Comparison of ENCODE assay signal across 9 mouse cellular contexts in genomic region chr3:142321930-142322329, GRCm38 (mm10).
DNase-seq lines count a peak whose midpoint lies in the region; ATAC-seq and TF ChIP-seq lines count a peak whose summit lies in the region.
"Had no signal": no experiment of that assay in that cellular context is flagged by ENCODE, and none has a peak within 500 bp of the region (broad histone marks: within the 10 kb centered on the region; RNA-seq: fewer than 3 reads in every experiment).

No protein-coding gene starts in this region.

- peak; percentile 13 to 25 for DNase-seq in left cerebral cortex, adult 18-20 months (ENCODE audit: low spot score in 2 of 2)
- DNase-seq in left cerebral cortex, postnatal 36 days (ENCODE audit: low spot score in 2 of 2), result no peak
- peak; percentile 7 for DNase-seq in cerebellum, adult 9-10 months
- DNase-seq in heart, postnatal 10 days, result peak; percentile 81 to 86
- DNase-seq in lung, embryonic 14.5 days, result peak; percentile 56
- DNase-seq in embryonic facial prominence, embryonic 10.5 days (ENCODE audit: low spot score), result no peak
- no peak for DNase-seq in urinary bladder, adult 18-20 months (ENCODE audit: low spot score in 2 of 2)

- no peaks in the 10 kb centered on the region for H3K36me3 ChIP-seq in lung, embryonic 14.5 days (ENCODE audit: insufficient read depth)
- H3K36me3 ChIP-seq in embryonic facial prominence, embryonic 10.5 days (replicated peaks), result no peaks in the 10 kb centered on the region
- no peaks in the 10 kb centered on the region for H3K36me3 ChIP-seq in intestine, embryonic 16.5 days (ENCODE audit: control insufficient read depth, insufficient read depth, low read length)
- H3K36me3 ChIP-seq: embryonic facial prominence, embryonic 12.5 days had no signal

- no peaks in the 10 kb centered on the region for H3K27me3 ChIP-seq in lung, embryonic 14.5 days (ENCODE audit: insufficient read depth, low read length)
- H3K27me3 ChIP-seq in embryonic facial prominence, embryonic 10.5 days (replicated peaks; ENCODE audit: low read depth, poor library complexity, severe bottlenecking), result no peaks in the 10 kb centered on the region
- H3K27me3 ChIP-seq in intestine, embryonic 16.5 days (replicated peaks; ENCODE audit: control insufficient read depth, insufficient read depth, low read length), result no peaks in the 10 kb centered on the region
- H3K27me3 ChIP-seq: embryonic facial prominence, embryonic 12.5 days had no signal

- no peak overlapping the region for H3K9ac ChIP-seq in lung, embryonic 14.5 days
- H3K9ac ChIP-seq in intestine, embryonic 16.5 days (ENCODE audit: low read depth, low read length), result no peak overlapping the region
- H3K9ac ChIP-seq: embryonic facial prominence, embryonic 12.5 days had no signal

- intact Hi-C loops in left cerebral cortex, postnatal 36 days (cut with DNase I), result no loop called here
- intact Hi-C loops in heart, postnatal 10 days (cut with DNase I), result no loop called here

- H3K4me3 ChIP-seq in lung, embryonic 14.5 days (ENCODE audit: low read depth, low read length), result no peak overlapping the region
- no peak overlapping the region for H3K4me3 ChIP-seq in embryonic facial prominence, embryonic 10.5 days
- H3K4me3 ChIP-seq in intestine, embryonic 16.5 days (ENCODE audit: low read length), result no peak overlapping the region
- H3K4me3 ChIP-seq: embryonic facial prominence, embryonic 12.5 days had no signal

- H3K4me1 ChIP-seq in lung, embryonic 14.5 days (ENCODE audit: insufficient read depth), result 0 out of 2 replicates have a peak, but pooled peaks cover 2% of the 10 kb centered on the region
- peaks cover 4% of the 10 kb centered on the region; the same call in 1 of the 2 replicates for H3K4me1 ChIP-seq in embryonic facial prominence, embryonic 10.5 days
- H3K4me1 ChIP-seq in intestine, embryonic 16.5 days (ENCODE audit: control insufficient read depth, insufficient read depth, low read length), result peaks cover 3% of the 10 kb centered on the region; the same call in 1 of the 2 replicates
- H3K4me1 ChIP-seq: embryonic facial prominence, embryonic 12.5 days had no signal

- no peak overlapping the region for H3K4me2 ChIP-seq in lung, embryonic 14.5 days
- H3K4me2 ChIP-seq in intestine, embryonic 16.5 days (ENCODE audit: low read depth, low read length), result no peak overlapping the region
- H3K4me2 ChIP-seq: embryonic facial prominence, embryonic 12.5 days had no signal

- no peak for ATAC-seq in lung, embryonic 14.5 days (ENCODE audit: insufficient read depth)
- no peak for ATAC-seq in intestine, embryonic 16.5 days

- TF ChIP-seq CTCF in lung, embryonic 14.5 days (IDR thresholded peaks at IDR 0.05; ENCODE audit: low read depth), result no peak

- 44% methylated on average over 6 of the region's 6 CpGs for WGBS in lung, embryonic 14.5 days
- 79% methylated on average over 6 of the region's 6 CpGs for WGBS in embryonic facial prominence, embryonic 10.5 days
- WGBS in intestine, embryonic 16.5 days, result 58% methylated on average over 6 of the region's 6 CpGs

- H3K9me3 ChIP-seq in lung, embryonic 14.5 days (ENCODE audit: low read depth, low read length), result no peaks in the 10 kb centered on the region
- no peaks in the 10 kb centered on the region for H3K9me3 ChIP-seq in embryonic facial prominence, embryonic 10.5 days
- H3K9me3 ChIP-seq in intestine, embryonic 16.5 days (ENCODE audit: control insufficient read depth, low read length), result no peaks in the 10 kb centered on the region
- H3K9me3 ChIP-seq: embryonic facial prominence, embryonic 12.5 days had no signal

- H3K27ac ChIP-seq in lung, embryonic 14.5 days (ENCODE audit: low read depth), result no peak overlapping the region
- H3K27ac ChIP-seq in embryonic facial prominence, embryonic 10.5 days (replicated peaks), result no peak overlapping the region
- no peak overlapping the region for H3K27ac ChIP-seq in intestine, embryonic 16.5 days (ENCODE audit: low read length)
- H3K27ac ChIP-seq: embryonic facial prominence, embryonic 12.5 days had no signal

Comparison
In these comparisons a context has a peak if more than half of its experiments do, and no peak if none do; other contexts are left out.
1. DNase-seq: peak in left cerebral cortex, adult 18-20 months (2 of 2), cerebellum, adult 9-10 months (single experiment), heart, postnatal 10 days (2 of 2) and lung, embryonic 14.5 days (single experiment); none in left cerebral cortex, postnatal 36 days (0 of 2), embryonic facial prominence, embryonic 10.5 days (single experiment) and urinary bladder, adult 18-20 months (0 of 2).